Mouse (Mus musculus): ENCODE data around the gene Sag.

Sag gene

GRCm38 (mm10) chr1:87803576-87803975 lies at the start of gene Sag:
Gene Sag (plus strand): TSS chr1:87803680.
- Histone ChIP-seq H3K9me3 (ENCODE audit: low read length) (no peaks in the 10 kb centered on the region), H3K4me3 (replicated peaks; ENCODE audit: low read length) (no peak within 1 kb of the TSS), H3K4me1 (replicated peaks; ENCODE audit: low read depth, low read length) (no peaks in the 10 kb centered on the region), H3K36me3 (ENCODE audit: insufficient read depth, low read length) (no peaks in the 10 kb centered on the region), H3K27me3 (ENCODE audit: insufficient read depth, low read length) (no peaks in the 10 kb centered on the region)
- TF ChIP-seq POU5F1 (IDR thresholded peaks at IDR 0.05; ENCODE audit: borderline replicate concordance, low read length) (no peak), NANOG (IDR thresholded peaks at IDR 0.05; ENCODE audit: borderline replicate concordance, low read length) (no peak), CTCF (conservative IDR thresholded peaks at IDR 0.05; ENCODE audit: low read length) (no peak)

GRCm38 (mm10) chr1:87755641-87756470 lies 47.6 kb upstream of the Sag start, which contains the start of gene Atg16l1:
Gene Atg16l1 (plus strand): TSS chr1:87755870.
- no peak for TF ChIP-seq POU5F1 (IDR thresholded peaks at IDR 0.05; ENCODE audit: borderline replicate concordance, low read length)
- TF ChIP-seq NANOG (IDR thresholded peaks at IDR 0.05; ENCODE audit: borderline replicate concordance, low read length): no peak
- TF ChIP-seq CTCF (conservative IDR thresholded peaks at IDR 0.05; ENCODE audit: low read length): no peak
- Histone ChIP-seq H3K36me3 (ENCODE audit: insufficient read depth, low read length) (peaks cover 36% of the 10 kb centered on the region), H3K27me3 (ENCODE audit: insufficient read depth, low read length) (peaks cover 4% of the 10 kb centered on the region; the same call in 1 of the 2 replicates), H3K4me1 (replicated peaks; ENCODE audit: low read depth, low read length) (peaks cover 28% of the 10 kb centered on the region), H3K9me3 (ENCODE audit: low read length) (no peaks in the 10 kb centered on the region), H3K4me3 (replicated peaks; ENCODE audit: low read length) (peak within 1 kb of the TSS; percentile 99)

GRCm38 (mm10) chr1:87763821-87764220 lies 39.7 kb upstream of the Sag start:
- no peaks in the 10 kb centered on the region for H3K27me3 ChIP-seq (ENCODE audit: insufficient read depth, low read length)
- H3K9me3 ChIP-seq (ENCODE audit: low read length): no peaks in the 10 kb centered on the region
- peaks cover 17% of the 10 kb centered on the region for H3K4me1 ChIP-seq (replicated peaks; ENCODE audit: low read depth, low read length)
- TF ChIP-seq NANOG (IDR thresholded peaks at IDR 0.05; ENCODE audit: borderline replicate concordance, low read length): no peak
- no peak for TF ChIP-seq POU5F1 (IDR thresholded peaks at IDR 0.05; ENCODE audit: borderline replicate concordance, low read length)
- no peak for TF ChIP-seq CTCF (conservative IDR thresholded peaks at IDR 0.05; ENCODE audit: low read length)
- peaks cover 99% of the 10 kb centered on the region for H3K36me3 ChIP-seq (ENCODE audit: insufficient read depth, low read length)
- H3K4me3 ChIP-seq (replicated peaks; ENCODE audit: low read length): no peak overlapping the region

- TF ChIP-seq CTCF (conservative IDR thresholded peaks at IDR 0.05; ENCODE audit: low read length) (no peak), POU5F1 (IDR thresholded peaks at IDR 0.05; ENCODE audit: borderline replicate concordance, low read length) (no peak), NANOG (IDR thresholded peaks at IDR 0.05; ENCODE audit: borderline replicate concordance, low read length) (no peak)
- Histone ChIP-seq H3K27me3 (ENCODE audit: insufficient read depth, low read length) (no peaks in the 10 kb centered on the region), H3K36me3 (ENCODE audit: insufficient read depth, low read length) (peaks cover 98% of the 10 kb centered on the region), H3K9me3 (ENCODE audit: low read length) (no peaks in the 10 kb centered on the region), H3K4me3 (replicated peaks; ENCODE audit: low read length) (no peak overlapping the region), H3K4me1 (replicated peaks; ENCODE audit: low read depth, low read length) (peaks cover 17% of the 10 kb centered on the region)
These were observed 37.7 kb upstream of the Sag start for GRCm38 (mm10) chr1:87765741-87766140.

GRCm38 (mm10) chr1:87766233-87766632 lies 37.2 kb upstream of the Sag start:
- H3K4me1 ChIP-seq (replicated peaks; ENCODE audit: low read depth, low read length): peaks cover 17% of the 10 kb centered on the region
- no peaks in the 10 kb centered on the region for H3K27me3 ChIP-seq (ENCODE audit: insufficient read depth, low read length)
- H3K36me3 ChIP-seq (ENCODE audit: insufficient read depth, low read length): peaks cover 99% of the 10 kb centered on the region
- TF ChIP-seq CTCF (conservative IDR thresholded peaks at IDR 0.05; ENCODE audit: low read length) (peak; percentile 90), POU5F1 (IDR thresholded peaks at IDR 0.05; ENCODE audit: borderline replicate concordance, low read length) (no peak), NANOG (IDR thresholded peaks at IDR 0.05; ENCODE audit: borderline replicate concordance, low read length) (no peak)
- no peaks in the 10 kb centered on the region for H3K9me3 ChIP-seq (ENCODE audit: low read length)
- no peak overlapping the region for H3K4me3 ChIP-seq (replicated peaks; ENCODE audit: low read length)

- TF ChIP-seq CTCF (conservative IDR thresholded peaks at IDR 0.05; ENCODE audit: low read length) (no peak), NANOG (IDR thresholded peaks at IDR 0.05; ENCODE audit: borderline replicate concordance, low read length) (no peak), POU5F1 (IDR thresholded peaks at IDR 0.05; ENCODE audit: borderline replicate concordance, low read length) (no peak)
- peaks cover 5% of the 10 kb centered on the region; the same call in 1 of the 2 replicates for H3K4me1 ChIP-seq (replicated peaks; ENCODE audit: low read depth, low read length)
- no peak overlapping the region for H3K4me3 ChIP-seq (replicated peaks; ENCODE audit: low read length)
These were observed 34.2 kb upstream of the Sag start for GRCm38 (mm10) chr1:87769263-87769662.

GRCm38 (mm10) chr1:87770486-87770885 lies 33.0 kb upstream of the Sag start:
- no peak for TF ChIP-seq CTCF (conservative IDR thresholded peaks at IDR 0.05; ENCODE audit: low read length)
- peaks cover 5% of the 10 kb centered on the region; the same call in 1 of the 2 replicates for H3K4me1 ChIP-seq (replicated peaks; ENCODE audit: low read depth, low read length)

More at GRCm38 (mm10) chr1:87769263-87769662, 34.2 kb upstream of the Sag start:
- Histone ChIP-seq H3K36me3 (ENCODE audit: insufficient read depth, low read length) (peaks cover 97% of the 10 kb centered on the region), H3K27me3 (ENCODE audit: insufficient read depth, low read length) (no peaks in the 10 kb centered on the region), H3K9me3 (ENCODE audit: low read length) (peaks cover 4% of the 10 kb centered on the region; the same call in 1 of the 2 replicates)

GRCm38 (mm10) chr1:87771724-87772123 lies 31.8 kb upstream of the Sag start:
- 0 out of 2 replicates have a peak, but pooled peaks cover 5% of the 10 kb centered on the region for H3K4me1 ChIP-seq (replicated peaks; ENCODE audit: low read depth, low read length)
- TF ChIP-seq POU5F1 (IDR thresholded peaks at IDR 0.05; ENCODE audit: borderline replicate concordance, low read length) (no peak), NANOG (IDR thresholded peaks at IDR 0.05; ENCODE audit: borderline replicate concordance, low read length) (no peak), CTCF (conservative IDR thresholded peaks at IDR 0.05; ENCODE audit: low read length) (no peak)
- no peaks in the 10 kb centered on the region for H3K27me3 ChIP-seq (ENCODE audit: insufficient read depth, low read length)
- H3K36me3 ChIP-seq (ENCODE audit: insufficient read depth, low read length): peaks cover 97% of the 10 kb centered on the region
- H3K9me3 ChIP-seq (ENCODE audit: low read length): peaks cover 4% of the 10 kb centered on the region; the same call in 1 of the 2 replicates
- H3K4me3 ChIP-seq (replicated peaks; ENCODE audit: low read length): no peak overlapping the region

More at GRCm38 (mm10) chr1:87770486-87770885, 33.0 kb upstream of the Sag start:
- Histone ChIP-seq H3K36me3 (ENCODE audit: insufficient read depth, low read length) (peaks cover 97% of the 10 kb centered on the region), H3K27me3 (ENCODE audit: insufficient read depth, low read length) (no peaks in the 10 kb centered on the region), H3K4me3 (replicated peaks; ENCODE audit: low read length) (no peak overlapping the region), H3K9me3 (ENCODE audit: low read length) (peaks cover 4% of the 10 kb centered on the region; the same call in 1 of the 2 replicates)

Measured in E14TG2a.4 (cell line).